Mouse (Mus musculus) lung, postnatal 0 days (tissue): Measurements from ENCODE around the gene Plekha5. TPM values are rescaled to one million over a fixed set of nuclear protein-coding genes. Genes with fewer than 3 reads are reported as not detected.
A peak's percentile ranks its signal among the peaks of the same experiment; 100 is the strongest.

Source experiments
- ATAC-seq: fragments of 200-750 bp; cut with Nextera tagmentation; 2 replicates; pipeline ENCODE4 v1.8.0; 2017; ENCODE audit warnings: moderate library complexity
- DNase-seq: peaks from one replicate; pipeline ENCODE4 v3.0.0-alpha.2; 2016; ENCODE audit warnings: low spot score
- H3K27ac ChIP-seq: fragments of 300-500 bp; sonication (generic); 2 replicates; pipeline ENCODE4 v1.5.1; 2014; ENCODE audit warnings: antibody characterized with exemption, mild to moderate bottlenecking, low read length, mixed read lengths
- H3K27me3 ChIP-seq: fragments of 300-500 bp; sonication (generic); replicated peaks from 2 replicates; pipeline ENCODE4 v1.6.1; 2014; ENCODE audit warnings: low read length, mixed read lengths; ENCODE audit not compliant: insufficient read depth
- H3K36me3 ChIP-seq: fragments of 300-500 bp; sonication (generic); 2 replicates; pipeline ENCODE4 v1.6.1; 2014; ENCODE audit warnings: low read length, mixed read lengths; ENCODE audit not compliant: insufficient read depth
- H3K4me1 ChIP-seq: fragments of 300-500 bp; sonication (generic); 2 replicates; pipeline ENCODE4 v1.6.1; 2014; ENCODE audit warnings: antibody characterized with exemption, low read depth, low read length, mixed read lengths; ENCODE audit not compliant: insufficient read depth
- H3K4me2 ChIP-seq: fragments of 300-500 bp; sonication (generic); replicated peaks from 2 replicates; pipeline ENCODE4 v1.6.1; 2014; ENCODE audit warnings: low read depth, mild to moderate bottlenecking, low read length, moderate library complexity, mixed read lengths
- H3K4me3 ChIP-seq: fragments of 300-500 bp; sonication (generic); 2 replicates; pipeline ENCODE4 v1.5.1; 2014; ENCODE audit warnings: low read depth, low read length
- H3K9ac ChIP-seq: fragments of 300-500 bp; sonication (generic); replicated peaks from 2 replicates; pipeline ENCODE4 v1.6.1; 2014; ENCODE audit warnings: low read depth, mild to moderate bottlenecking
- H3K9me3 ChIP-seq: fragments of 300-500 bp; sonication (generic); 2 replicates; pipeline ENCODE4 v1.6.1; 2016; ENCODE audit warnings: low read length, mixed read lengths
- CTCF ChIP-seq: IDR thresholded peaks from 2 replicates; pipeline ENCODE4 v1.5.1; 2016; ENCODE audit warnings: antibody characterized with exemption, mild to moderate bottlenecking
- EP300 ChIP-seq: IDR thresholded peaks from 2 replicates; pipeline ENCODE4 v1.6.1; 2016; ENCODE audit warnings: antibody characterized with exemption, mild to moderate bottlenecking, control low read depth
- WGBS: fragments of 180-500 bp; shearing (Covaris S2); extraction: QIAGEN DNeasy Blood & Tissue Kit; methylation state at CpG from one replicate; pipeline ENCODE4 v1.1.7; 2014; 5-methylcytosine and 5-hydroxymethylcytosine counted together
- polyA plus RNA-seq: library from polyadenylated mRNA; unstranded; fragments of >200 nt; fragmentation: Nextera tagmentation; extraction: Ambion mirVana; gene quantifications from 2 replicates; pipeline ENCODE4 v1.2.1, GENCODE M21; 2015

Plekha5 gene
- 22.1 and 24.1 TPM in 2 replicates for polyA plus RNA-seq

DNA sequence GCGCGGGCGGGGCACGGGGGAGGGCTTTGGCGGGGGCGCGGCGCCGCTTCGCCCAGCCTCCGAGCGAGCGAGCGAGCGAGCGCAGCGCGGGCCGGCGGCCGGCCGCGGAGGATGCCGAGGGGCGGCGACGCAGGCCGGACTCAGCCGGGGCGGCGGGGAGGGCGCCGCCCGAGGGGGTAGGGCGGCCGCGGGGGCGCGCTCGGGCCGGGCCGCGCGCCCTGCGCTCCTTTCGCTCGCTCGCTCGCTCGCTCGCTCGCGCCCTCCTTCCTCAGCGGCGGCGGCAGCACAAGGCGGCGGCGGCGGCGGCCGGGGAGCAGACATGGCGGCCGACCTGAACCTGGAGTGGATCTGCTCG lies at the start of gene Plekha5:
TSS of gene Plekha5 (plus strand) at position 209 of the 355 bp plus-strand sequence.
- Histone ChIP-seq H3K27me3 (no peaks in the 10 kb centered on the region), H3K4me3 (peak within 1 kb of the TSS; percentile 96), H3K36me3 (no peaks in the 10 kb centered on the region), H3K4me1 (no peaks in the 10 kb centered on the region), H3K9ac (peak within 1 kb of the TSS; percentile 92), H3K27ac (peak within 1 kb of the TSS; percentile 91), H3K9me3 (no peaks in the 10 kb centered on the region), H3K4me2 (peak within 1 kb of the TSS; percentile 81)
- DNase-seq (peak; percentile 88), ATAC-seq (peak; percentile 94)
- WGBS = 3% methylated on average over 24 of the region's 65 CpGs
- TF ChIP-seq CTCF (peak; percentile 21; the same call in 1 of the 2 replicates), EP300 (no peak)

DNA sequence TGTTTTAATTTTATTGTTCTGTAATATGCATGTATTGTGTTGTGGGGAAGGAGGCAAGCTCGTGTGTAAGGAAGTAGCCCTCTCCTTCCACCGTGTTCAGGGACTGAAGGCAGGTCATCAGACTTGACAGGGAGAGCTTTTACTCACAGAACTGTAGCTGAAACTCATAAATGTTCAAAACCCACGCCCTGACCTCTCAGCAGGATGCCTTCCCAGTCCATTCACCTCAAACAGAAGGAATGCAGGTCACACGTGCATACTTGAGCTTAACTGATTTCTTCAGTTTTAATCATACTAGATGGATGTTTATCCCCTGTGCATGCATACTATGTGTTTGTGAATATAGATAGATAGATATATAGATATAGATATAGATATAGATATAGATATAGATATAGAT lies 48.2 kb upstream of the Plekha5 start:
- Histone ChIP-seq H3K36me3 (no peaks in the 10 kb centered on the region), H3K9ac (no peak overlapping the region), H3K27ac (no peak overlapping the region), H3K4me3 (no peak overlapping the region), H3K4me1 (no peaks in the 10 kb centered on the region), H3K27me3 (no peaks in the 10 kb centered on the region), H3K9me3 (no peaks in the 10 kb centered on the region), H3K4me2 (no peak overlapping the region)
- TF ChIP-seq EP300 (no peak), CTCF (no peak)
- ATAC-seq (no peak), DNase-seq (no peak)
- 62% methylated on average over 4 of the region's 4 CpGs for WGBS

- Histone ChIP-seq H3K9me3 (no peaks in the 10 kb centered on the region), H3K9ac (no peak overlapping the region), H3K27ac (no peak overlapping the region), H3K36me3 (no peaks in the 10 kb centered on the region), H3K4me1 (no peaks in the 10 kb centered on the region), H3K4me3 (no peak overlapping the region), H3K4me2 (no peak overlapping the region), H3K27me3 (no peaks in the 10 kb centered on the region)
- no peak for TF ChIP-seq EP300
- no peak for TF ChIP-seq CTCF
- DNase-seq (no peak), ATAC-seq (no peak)
- WGBS = 64% methylated on average over 2 of the region's 2 CpGs
These were observed 43.3 kb upstream of the Plekha5 start for GRCm38 (mm10) chr6:140380588-140380987.

- H3K4me1 ChIP-seq = no peaks in the 10 kb centered on the region
- no peak for TF ChIP-seq EP300
- TF ChIP-seq CTCF = no peak
- H3K9me3 ChIP-seq = no peaks in the 10 kb centered on the region
- no peak overlapping the region for H3K9ac ChIP-seq
- no peak overlapping the region for H3K27ac ChIP-seq
- no peaks in the 10 kb centered on the region for H3K27me3 ChIP-seq
- no peaks in the 10 kb centered on the region for H3K36me3 ChIP-seq
- ATAC-seq (no peak), DNase-seq (no peak)
- no peak overlapping the region for H3K4me2 ChIP-seq
- H3K4me3 ChIP-seq = no peak overlapping the region
- WGBS = 80% methylated on average over 8 of the region's 8 CpGs
These were observed 42.7 kb upstream of the Plekha5 start for GRCm38 (mm10) chr6:140381162-140381561.

DNA sequence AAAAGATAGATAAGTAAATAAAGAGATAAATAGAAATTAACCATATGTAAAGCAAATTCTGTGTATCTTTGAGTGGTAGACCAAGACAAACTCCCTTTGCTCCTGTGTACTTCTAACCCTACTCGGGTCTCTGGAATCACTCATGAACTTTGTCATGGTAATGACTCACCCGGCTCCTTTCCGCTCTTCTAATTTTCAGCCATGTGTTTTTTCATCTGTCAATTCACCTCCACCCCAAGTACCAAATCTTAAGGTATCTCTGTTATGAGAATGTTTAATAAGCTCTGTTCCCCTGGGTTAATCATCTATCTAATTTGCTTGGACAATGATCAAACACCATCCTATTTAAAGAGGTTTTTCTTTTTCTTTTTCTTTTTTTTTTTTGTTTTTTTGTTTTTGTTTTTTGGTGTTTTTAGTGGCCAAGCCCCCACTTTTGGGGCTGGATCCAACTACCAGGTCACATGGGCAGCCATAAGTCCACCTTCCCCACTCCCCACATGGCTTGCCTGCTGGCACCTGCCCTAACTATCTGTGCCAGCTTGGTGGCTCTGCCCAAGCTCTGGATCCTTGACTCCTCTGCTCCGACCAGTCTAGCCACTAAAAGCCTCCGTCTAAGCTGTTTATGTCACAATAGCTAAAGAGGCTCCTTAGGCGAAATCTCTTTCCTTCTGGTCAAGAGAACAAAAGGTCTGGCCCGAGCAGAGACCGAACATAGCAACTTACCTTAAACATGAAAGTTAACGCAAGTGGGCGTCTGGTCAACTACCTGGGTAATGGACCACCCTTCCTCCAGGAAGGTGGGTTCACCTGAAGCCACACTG lies 40.1 kb upstream of the Plekha5 start:
- ATAC-seq = no peak
- DNase-seq = no peak
- Histone ChIP-seq H3K4me1 (no peaks in the 10 kb centered on the region), H3K36me3 (no peaks in the 10 kb centered on the region), H3K9me3 (no peaks in the 10 kb centered on the region), H3K4me3 (no peak overlapping the region), H3K27me3 (no peaks in the 10 kb centered on the region), H3K4me2 (no peak overlapping the region), H3K27ac (no peak overlapping the region), H3K9ac (no peak overlapping the region)
- TF ChIP-seq EP300 (no peak), CTCF (no peak)
- 80% methylated on average over 10 of the region's 10 CpGs for WGBS

GRCm38 (mm10) chr6:140396687-140397086 lies 27.2 kb upstream of the Plekha5 start:
- 89% methylated on average over 7 of the region's 7 CpGs for WGBS
- ATAC-seq = no peak
- Histone ChIP-seq H3K4me3 (no peak overlapping the region), H3K27me3 (no peaks in the 10 kb centered on the region), H3K4me2 (no peak overlapping the region), H3K36me3 (no peaks in the 10 kb centered on the region), H3K27ac (no peak overlapping the region), H3K9ac (no peak overlapping the region), H3K4me1 (no peaks in the 10 kb centered on the region), H3K9me3 (no peaks in the 10 kb centered on the region)
- TF ChIP-seq CTCF (no peak), EP300 (no peak)
- no peak for DNase-seq
